Comparison of ENCODE assay signal across 17 mouse cellular contexts in the genomic region with DNA sequence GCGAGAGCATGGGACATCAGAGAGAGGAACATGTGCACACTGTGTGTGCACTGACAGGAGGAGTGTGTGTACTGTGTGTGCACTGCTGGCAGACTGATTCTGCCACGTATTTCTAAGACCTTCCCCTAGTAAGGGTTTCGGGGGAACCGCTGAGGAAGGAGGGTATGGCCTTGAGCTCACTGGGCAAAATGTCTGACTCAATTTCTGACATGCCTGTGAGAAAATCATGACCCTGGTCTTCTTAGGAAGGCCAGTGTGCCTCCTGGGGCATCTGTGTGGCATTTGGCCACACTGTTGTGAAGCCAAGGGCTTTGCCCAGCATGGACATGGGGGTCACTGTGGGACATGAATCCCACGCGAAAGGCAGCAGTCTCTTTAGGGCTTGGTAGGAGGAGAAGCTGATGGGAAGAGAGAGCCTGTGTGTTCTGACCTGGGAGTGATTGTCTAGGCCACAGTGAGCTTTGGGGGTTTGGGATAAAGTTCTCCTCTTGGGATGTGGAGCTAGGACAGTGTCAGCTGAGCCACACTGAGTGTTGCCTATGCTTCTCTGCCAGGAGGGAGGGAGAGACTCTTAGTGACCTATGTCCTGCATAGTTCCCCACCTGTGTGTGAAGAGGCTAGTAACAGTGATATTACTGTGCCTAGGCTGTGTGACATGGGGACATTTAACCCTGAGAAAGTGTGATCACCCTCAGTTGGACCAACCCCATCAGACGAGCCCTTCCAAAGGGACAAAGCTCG. TPM values are rescaled to one million over a fixed set of nuclear protein-coding genes. Genes with fewer than 3 reads are reported as not detected.
DNase-seq lines count a peak whose midpoint lies in the region; ATAC-seq lines count a peak whose summit lies in the region.
"Had no signal": no experiment of that assay in that cellular context is flagged by ENCODE, and none has a peak within 500 bp of the region (broad histone marks: within the 10 kb centered on the region; RNA-seq: fewer than 3 reads in every experiment).

No protein-coding gene starts in this region.

- no peak overlapping the region for H3K4me2 ChIP-seq in forebrain, embryonic 15.5 days (replicated peaks)
- no peak overlapping the region for H3K4me2 ChIP-seq in forebrain, embryonic 16.5 days (ENCODE audit: low read length)
- H3K4me2 ChIP-seq in hindbrain, embryonic 16.5 days (ENCODE audit: low read length): no peak overlapping the region
- H3K4me2 ChIP-seq in hindbrain, embryonic 11.5 days (replicated peaks; ENCODE audit: low read depth, low read length): no peak overlapping the region
- H3K4me2 ChIP-seq: embryonic facial prominence, embryonic 13.5 days; kidney, embryonic 15.5 days; liver, embryonic 12.5 days; lung, embryonic 15.5 days; neural tube, embryonic 12.5 days had no signal

- H3K27me3 ChIP-seq in forebrain, embryonic 15.5 days: no peaks in the 10 kb centered on the region
- H3K27me3 ChIP-seq in forebrain, embryonic 16.5 days (replicated peaks; ENCODE audit: control insufficient read depth, insufficient read depth, low read length): no peaks in the 10 kb centered on the region
- no peaks in the 10 kb centered on the region for H3K27me3 ChIP-seq in hindbrain, embryonic 16.5 days (replicated peaks; ENCODE audit: control insufficient read depth, insufficient read depth, low read length)
- H3K27me3 ChIP-seq in hindbrain, embryonic 11.5 days (ENCODE audit: control insufficient read depth, insufficient read depth, low read length): no peaks in the 10 kb centered on the region
- no peaks in the 10 kb centered on the region for H3K27me3 ChIP-seq in limb, embryonic 10.5 days (ENCODE audit: low read depth, poor library complexity, severe bottlenecking)
- H3K27me3 ChIP-seq: embryonic facial prominence, embryonic 13.5 days; kidney, embryonic 15.5 days; lung, embryonic 15.5 days; neural tube, embryonic 12.5 days had no signal

- DNase-seq in hindbrain, embryonic 11.5 days (ENCODE audit: low spot score): no peak
- peak; percentile 39 for DNase-seq in adrenal gland, postnatal 14 days
- no peak for DNase-seq in limb, embryonic 10.5 days (ENCODE audit: low spot score)
- no peak for DNase-seq in frontal cortex, adult 2 months (ENCODE audit: extremely low spot score in 1 of 2, low spot score in 1 of 2)
- DNase-seq in gastrocnemius, postnatal 36 days: no peak
- DNase-seq: right cerebral cortex, postnatal 4 days; thymus, postnatal 14 days had no signal

- peak; percentile 7; the same call in 1 of the 2 replicates for ATAC-seq in forebrain, embryonic 15.5 days (replicated peaks)
- ATAC-seq in forebrain, embryonic 16.5 days: no peak
- ATAC-seq in hindbrain, embryonic 16.5 days: no peak
- no peak for ATAC-seq in hindbrain, embryonic 11.5 days (ENCODE audit: low FRiP score)

- H3K9me3 ChIP-seq in forebrain, embryonic 15.5 days: no peaks in the 10 kb centered on the region
- no peaks in the 10 kb centered on the region for H3K9me3 ChIP-seq in forebrain, embryonic 16.5 days (ENCODE audit: control insufficient read depth, low read length)
- H3K9me3 ChIP-seq in hindbrain, embryonic 16.5 days (ENCODE audit: control insufficient read depth, low read length): no peaks in the 10 kb centered on the region
- no peaks in the 10 kb centered on the region for H3K9me3 ChIP-seq in hindbrain, embryonic 11.5 days (ENCODE audit: control insufficient read depth, low read length)
- H3K9me3 ChIP-seq in limb, embryonic 10.5 days (replicated peaks): no peaks in the 10 kb centered on the region
- H3K9me3 ChIP-seq: embryonic facial prominence, embryonic 13.5 days; kidney, embryonic 15.5 days; liver, embryonic 12.5 days; lung, embryonic 15.5 days; neural tube, embryonic 12.5 days had no signal

- no peak overlapping the region for H3K4me3 ChIP-seq in forebrain, embryonic 15.5 days
- H3K4me3 ChIP-seq in forebrain, embryonic 16.5 days (replicated peaks; ENCODE audit: low read length): no peak overlapping the region
- no peak overlapping the region for H3K4me3 ChIP-seq in hindbrain, embryonic 16.5 days (ENCODE audit: low read length)
- no peak overlapping the region for H3K4me3 ChIP-seq in hindbrain, embryonic 11.5 days (ENCODE audit: low read depth, low read length)
- H3K4me3 ChIP-seq in limb, embryonic 10.5 days: no peak overlapping the region
- H3K4me3 ChIP-seq: embryonic facial prominence, embryonic 13.5 days; kidney, embryonic 15.5 days; liver, embryonic 12.5 days; lung, embryonic 15.5 days; neural tube, embryonic 12.5 days had no signal

- intact Hi-C loops in gastrocnemius, postnatal 36 days (cut with DNase I): no loop called here

- peaks cover 14% of the 10 kb centered on the region for H3K4me1 ChIP-seq in forebrain, embryonic 15.5 days
- H3K4me1 ChIP-seq in forebrain, embryonic 16.5 days (replicated peaks; ENCODE audit: control insufficient read depth, insufficient read depth, low read length): peaks cover 13% of the 10 kb centered on the region
- H3K4me1 ChIP-seq in hindbrain, embryonic 16.5 days (ENCODE audit: control insufficient read depth, insufficient read depth, low read depth, low read length): peaks cover 16% of the 10 kb centered on the region
- H3K4me1 ChIP-seq in hindbrain, embryonic 11.5 days (replicated peaks; ENCODE audit: control insufficient read depth, insufficient read depth, low read length): no peaks in the 10 kb centered on the region
- peaks cover 17% of the 10 kb centered on the region for H3K4me1 ChIP-seq in limb, embryonic 10.5 days
- H3K4me1 ChIP-seq: kidney, embryonic 15.5 days; liver, embryonic 12.5 days; lung, embryonic 15.5 days had no signal

- WGBS in forebrain, embryonic 15.5 days: 75% methylated on average over 8 of the region's 8 CpGs
- 73% methylated on average over 8 of the region's 8 CpGs for WGBS in forebrain, embryonic 16.5 days
- WGBS in hindbrain, embryonic 16.5 days: 81% methylated on average over 8 of the region's 8 CpGs
- 86% methylated on average over 8 of the region's 8 CpGs for WGBS in hindbrain, embryonic 11.5 days
- 85% methylated on average over 8 of the region's 8 CpGs for WGBS in limb, embryonic 10.5 days

- no peaks in the 10 kb centered on the region for H3K36me3 ChIP-seq in forebrain, embryonic 15.5 days
- no peaks in the 10 kb centered on the region for H3K36me3 ChIP-seq in forebrain, embryonic 16.5 days (ENCODE audit: control insufficient read depth, insufficient read depth)
- no peaks in the 10 kb centered on the region for H3K36me3 ChIP-seq in hindbrain, embryonic 16.5 days (ENCODE audit: control insufficient read depth, insufficient read depth, low read length)
- H3K36me3 ChIP-seq in hindbrain, embryonic 11.5 days (ENCODE audit: control insufficient read depth, insufficient read depth, low read length): no peaks in the 10 kb centered on the region
- H3K36me3 ChIP-seq in limb, embryonic 10.5 days: no peaks in the 10 kb centered on the region
- H3K36me3 ChIP-seq: embryonic facial prominence, embryonic 13.5 days; kidney, embryonic 15.5 days; liver, embryonic 12.5 days; lung, embryonic 15.5 days; neural tube, embryonic 12.5 days had no signal

- H3K9ac ChIP-seq in forebrain, embryonic 15.5 days (replicated peaks): no peak overlapping the region
- no peak overlapping the region for H3K9ac ChIP-seq in forebrain, embryonic 16.5 days (replicated peaks; ENCODE audit: low read depth, low read length)
- no peak overlapping the region for H3K9ac ChIP-seq in hindbrain, embryonic 16.5 days (ENCODE audit: low read depth, low read length)
- no peak overlapping the region for H3K9ac ChIP-seq in hindbrain, embryonic 11.5 days (ENCODE audit: low read depth, low read length)
- H3K9ac ChIP-seq: embryonic facial prominence, embryonic 13.5 days; kidney, embryonic 15.5 days; liver, embryonic 12.5 days; lung, embryonic 15.5 days; neural tube, embryonic 12.5 days had no signal

- H3K27ac ChIP-seq in forebrain, embryonic 15.5 days (replicated peaks): peak overlapping the region; percentile 76
- H3K27ac ChIP-seq in forebrain, embryonic 16.5 days (ENCODE audit: low read length): no peak overlapping the region
- H3K27ac ChIP-seq in hindbrain, embryonic 16.5 days (ENCODE audit: low read depth, low read length): peak overlapping the region; percentile 65; the same call in 1 of the 2 replicates
- H3K27ac ChIP-seq in hindbrain, embryonic 11.5 days (ENCODE audit: low read depth, low read length): no peak overlapping the region
- peak overlapping the region; percentile 10; the same call in 1 of the 2 replicates for H3K27ac ChIP-seq in limb, embryonic 10.5 days
- H3K27ac ChIP-seq: embryonic facial prominence, embryonic 13.5 days; kidney, embryonic 15.5 days; liver, embryonic 12.5 days; lung, embryonic 15.5 days; macrophage; neural tube, embryonic 12.5 days had no signal

RNA-seq across cellular contexts. Expression of a gene that starts 36.6 kb away (rescaled TPM):
- 53.9 and 57.5 TPM in 2 replicates for polyA plus RNA-seq in forebrain, embryonic 15.5 days (2015; fragmentation: Nextera tagmentation; extraction: Ambion mirVana)
- polyA plus RNA-seq in forebrain, embryonic 16.5 days (2015; fragmentation: Nextera tagmentation; extraction: Ambion mirVana): 59.8 and 71.8 TPM in 2 replicates
- 55.3 and 69.1 TPM in 2 replicates for polyA plus RNA-seq in hindbrain, embryonic 16.5 days (2015; fragmentation: Nextera tagmentation; extraction: Ambion mirVana)
- 11.9 and 14.5 TPM in 2 replicates for polyA plus RNA-seq in hindbrain, embryonic 11.5 days (2014; fragmentation: Nextera tagmentation; extraction: Ambion mirVana)
- 1.5 and 4.1 TPM in 2 replicates for total RNA-seq in adrenal gland, postnatal 14 days (2021)
- 8.1 and 8.3 TPM in 2 replicates for polyA plus RNA-seq in limb, embryonic 10.5 days (2016; fragmentation: Nextera tagmentation; extraction: Ambion mirVana)
- polyA plus RNA-seq in frontal cortex, adult 2 months (2012; rRNA removed): 139 and 140 TPM in 2 replicates
- total RNA-seq in gastrocnemius, postnatal 36 days (2021): not detected
- polyA plus RNA-seq: C2C12, macrophage had no signal

Comparison
In these comparisons a context has a peak if more than half of its experiments do, and no peak if none do; other contexts are left out.
1. H3K27ac ChIP-seq: peak in forebrain, embryonic 15.5 days (single experiment), hindbrain, embryonic 16.5 days (single experiment) and limb, embryonic 10.5 days (single experiment); none in forebrain, embryonic 16.5 days (single experiment) and hindbrain, embryonic 11.5 days (single experiment).